Mouse (Mus musculus) heart, embryonic 12.5 days (tissue): ENCODE data around the gene Islr. TPM values are rescaled to one million over a fixed set of nuclear protein-coding genes. Genes with fewer than 3 reads are reported as not detected.

Experiments
- ATAC-seq: fragments of 200-750 bp; cut with Nextera tagmentation; 2 replicates; pipeline ENCODE4 v1.8.0; 2017; ENCODE audit warnings: moderate TSS enrichment, moderate library complexity; ENCODE audit not compliant: insufficient number of reproducible peaks, low FRiP score
- H3K27ac ChIP-seq: fragments of 300-500 bp; sonication (generic); 2 replicates; pipeline ENCODE4 v1.5.1; 2016; ENCODE audit warnings: mild to moderate bottlenecking, moderate library complexity; ENCODE audit not compliant: poor library complexity, severe bottlenecking
- H3K27me3 ChIP-seq: fragments of 300-500 bp; sonication (generic); replicated peaks from 2 replicates; pipeline ENCODE4 v1.6.1; 2016; ENCODE audit warnings: mild to moderate bottlenecking, moderate library complexity
- H3K36me3 ChIP-seq: fragments of 300-500 bp; sonication (generic); 2 replicates; pipeline ENCODE4 v1.6.1; 2016; ENCODE audit warnings: mild to moderate bottlenecking, moderate library complexity
- H3K4me1 ChIP-seq: fragments of 300-500 bp; sonication (generic); replicated peaks from 2 replicates; pipeline ENCODE4 v1.6.1; 2016; ENCODE audit warnings: mild to moderate bottlenecking
- H3K4me2 ChIP-seq: fragments of 300-500 bp; sonication (generic); 2 replicates; pipeline ENCODE4 v1.6.1; 2016; ENCODE audit warnings: mild to moderate bottlenecking, moderate library complexity
- H3K4me3 ChIP-seq: fragments of 300-500 bp; sonication (generic); 2 replicates; pipeline ENCODE4 v1.5.1; 2016; ENCODE audit warnings: mild to moderate bottlenecking
- H3K9ac ChIP-seq: fragments of 300-500 bp; sonication (generic); 2 replicates; pipeline ENCODE4 v1.6.1; 2016; ENCODE audit warnings: mild to moderate bottlenecking, moderate library complexity
- H3K9me3 ChIP-seq: fragments of 300-500 bp; sonication (generic); replicated peaks from 2 replicates; pipeline ENCODE4 v1.6.1; 2016; ENCODE audit warnings: mild to moderate bottlenecking, moderate library complexity
- WGBS: fragments of 180-500 bp; shearing (Covaris S2); methylation state at CpG from one replicate; pipeline ENCODE4 v1.1.7; 2016; 5-methylcytosine and 5-hydroxymethylcytosine counted together
- polyA plus RNA-seq: library from polyadenylated mRNA; unstranded; fragments of >200 nt; fragmentation: Nextera tagmentation; extraction: Ambion mirVana; gene quantifications from 2 replicates; pipeline ENCODE4 v1.2.1, GENCODE M21; 2016

Gene Islr
- polyA plus RNA-seq, 1 experiment from 2014 or later: 8.5 TPM

GRCm38 (mm10) chr9:58242696-58243095, 38.6 kb upstream of the Islr start:
- 73% methylated on average over 5 of the region's 5 CpGs for WGBS
- Histone ChIP-seq H3K9ac (no peak overlapping the region), H3K9me3 (no peaks in the 10 kb centered on the region), H3K4me3 (no peak overlapping the region), H3K27me3 (no peaks in the 10 kb centered on the region), H3K36me3 (peaks cover 16% of the 10 kb centered on the region), H3K4me2 (no peak overlapping the region), H3K4me1 (peaks cover 47% of the 10 kb centered on the region), H3K27ac (no peak overlapping the region)
- ATAC-seq: no peak

- no peaks in the 10 kb centered on the region for H3K27me3 ChIP-seq
- H3K4me3 ChIP-seq: no peak overlapping the region
- 51% methylated on average over 9 of the region's 9 CpGs for WGBS
- peak; percentile 35; the same call in 1 of the 2 replicates for ATAC-seq
- H3K9me3 ChIP-seq: no peaks in the 10 kb centered on the region
- H3K4me2 ChIP-seq: peak overlapping the region; percentile 34; the same call in 1 of the 2 replicates
- H3K4me1 ChIP-seq: peaks cover 41% of the 10 kb centered on the region
- peak overlapping the region; percentile 81 for H3K27ac ChIP-seq
- peaks cover 16% of the 10 kb centered on the region for H3K36me3 ChIP-seq
- H3K9ac ChIP-seq: no peak overlapping the region
Measured at GRCm38 (mm10) chr9:58241780-58242485, 37.8 kb upstream of the Islr start.

- Histone ChIP-seq H3K4me3 (no peak overlapping the region), H3K27me3 (no peaks in the 10 kb centered on the region), H3K4me1 (peaks cover 18% of the 10 kb centered on the region), H3K27ac (no peak overlapping the region), H3K4me2 (no peak overlapping the region), H3K9me3 (no peaks in the 10 kb centered on the region), H3K9ac (no peak overlapping the region), H3K36me3 (peaks cover 57% of the 10 kb centered on the region)
- 95% methylated on average over 28 of the region's 28 CpGs for WGBS
- no peak for ATAC-seq
Measured at GRCm38 (mm10) chr9:58234502-58235015, 30.5 kb upstream of the Islr start.

GRCm38 (mm10) chr9:58232374-58232773, 28.3 kb upstream of the Islr start:
- Histone ChIP-seq H3K36me3 (peaks cover 76% of the 10 kb centered on the region), H3K27ac (peak overlapping the region; percentile 55), H3K27me3 (no peaks in the 10 kb centered on the region), H3K9me3 (no peaks in the 10 kb centered on the region), H3K9ac (no peak overlapping the region), H3K4me3 (no peak overlapping the region), H3K4me2 (no peak overlapping the region), H3K4me1 (peaks cover 18% of the 10 kb centered on the region)
- WGBS: 53% methylated on average over 5 of the region's 5 CpGs
- no peak for ATAC-seq

- Histone ChIP-seq H3K4me2 (no peak overlapping the region), H3K9ac (no peak overlapping the region), H3K4me1 (peaks cover 18% of the 10 kb centered on the region), H3K27me3 (no peaks in the 10 kb centered on the region), H3K9me3 (no peaks in the 10 kb centered on the region), H3K4me3 (no peak overlapping the region), H3K27ac (peak overlapping the region; percentile 55), H3K36me3 (peaks cover 79% of the 10 kb centered on the region)
- WGBS: 61% methylated on average over 6 of the region's 6 CpGs
- no peak for ATAC-seq
Measured at GRCm38 (mm10) chr9:58231746-58232145, 27.6 kb upstream of the Islr start.

- Histone ChIP-seq H3K9ac (no peak overlapping the region), H3K4me3 (no peak overlapping the region), H3K9me3 (no peaks in the 10 kb centered on the region), H3K36me3 (peaks cover 80% of the 10 kb centered on the region), H3K27ac (no peak overlapping the region), H3K27me3 (no peaks in the 10 kb centered on the region), H3K4me1 (peaks cover 23% of the 10 kb centered on the region), H3K4me2 (no peak overlapping the region)
- 90% methylated on average over 9 of the region's 9 CpGs for WGBS
- ATAC-seq: no peak
Measured at GRCm38 (mm10) chr9:58228777-58229466, 24.8 kb upstream of the Islr start.

GRCm38 (mm10) chr9:58225915-58226913, 22.1 kb upstream of the Islr start:
- H3K9me3 ChIP-seq: no peaks in the 10 kb centered on the region
- no peak overlapping the region for H3K4me3 ChIP-seq
- H3K36me3 ChIP-seq: peaks cover 78% of the 10 kb centered on the region
- no peak overlapping the region for H3K4me2 ChIP-seq
- H3K27me3 ChIP-seq: no peaks in the 10 kb centered on the region
- 57% methylated on average over 9 of the region's 9 CpGs for WGBS
- 0 out of 2 replicates have a peak, but pooled peaks cover 4% of the 10 kb centered on the region for H3K4me1 ChIP-seq
- ATAC-seq: no peak; the same call in 1 of the 2 replicates
- H3K9ac ChIP-seq: no peak overlapping the region
- no peak overlapping the region for H3K27ac ChIP-seq

GRCm38 (mm10) chr9:58224356-58224755, 20.2 kb upstream of the Islr start:
- ATAC-seq: no peak
- Histone ChIP-seq H3K36me3 (peaks cover 74% of the 10 kb centered on the region), H3K27me3 (no peaks in the 10 kb centered on the region), H3K4me3 (no peak overlapping the region), H3K9ac (no peak overlapping the region), H3K4me2 (no peak overlapping the region), H3K4me1 (0 out of 2 replicates have a peak, but pooled peaks cover 4% of the 10 kb centered on the region), H3K27ac (no peak overlapping the region), H3K9me3 (no peaks in the 10 kb centered on the region)
- 83% methylated on average over 2 of the region's 2 CpGs for WGBS

- no peak overlapping the region for H3K9ac ChIP-seq
- H3K36me3 ChIP-seq: peaks cover 53% of the 10 kb centered on the region
- H3K4me3 ChIP-seq: no peak overlapping the region
- no peak overlapping the region for H3K27ac ChIP-seq
- 0 out of 2 replicates have a peak, but pooled peaks cover 4% of the 10 kb centered on the region for H3K4me1 ChIP-seq
- H3K4me2 ChIP-seq: no peak overlapping the region
- no peaks in the 10 kb centered on the region for H3K27me3 ChIP-seq
- H3K9me3 ChIP-seq: no peaks in the 10 kb centered on the region
- 69% methylated on average over 24 of the region's 24 CpGs for WGBS
- no peak for ATAC-seq
Measured at GRCm38 (mm10) chr9:58220218-58220903, 16.3 kb upstream of the Islr start.

GRCm38 (mm10) chr9:58218539-58218938, 14.4 kb upstream of the Islr start:
- Histone ChIP-seq H3K4me3 (no peak overlapping the region), H3K9ac (no peak overlapping the region), H3K27ac (no peak overlapping the region), H3K27me3 (no peaks in the 10 kb centered on the region), H3K9me3 (no peaks in the 10 kb centered on the region), H3K36me3 (peaks cover 38% of the 10 kb centered on the region), H3K4me1 (peaks cover 19% of the 10 kb centered on the region), H3K4me2 (no peak overlapping the region)
- 82% methylated on average over 3 of the region's 3 CpGs for WGBS
- no peak for ATAC-seq
